Mouse (Mus musculus) lung, postnatal 4 days (tissue): ENCODE data around the gene Creb3l2.

Experiments used
- DNase-seq, 2 experiments: peaks; one replicate each; pipeline ENCODE4 v3.0.0; 2021

Creb3l2 gene

DNA sequence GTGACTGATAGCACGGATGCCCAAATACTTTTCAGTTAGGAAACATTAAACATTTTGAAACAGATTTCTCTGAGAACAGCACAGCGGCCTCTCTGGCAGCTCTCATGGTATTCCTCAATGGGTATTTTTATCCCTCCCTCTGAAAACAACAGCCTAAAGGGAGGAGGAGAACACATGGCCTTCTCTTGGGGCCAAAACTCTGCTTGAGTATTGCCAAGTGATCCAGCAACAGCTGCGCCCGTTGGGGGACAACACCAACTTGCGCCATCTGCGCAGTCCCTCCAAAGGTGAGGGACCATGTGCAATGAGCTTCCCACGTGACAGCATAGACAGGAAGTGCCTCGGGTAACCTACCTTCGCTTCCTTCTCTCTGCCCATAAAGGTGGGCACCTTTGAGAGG is 119.9 kb downstream of the Creb3l2 start:
- no peak for DNase-seq

DNA sequence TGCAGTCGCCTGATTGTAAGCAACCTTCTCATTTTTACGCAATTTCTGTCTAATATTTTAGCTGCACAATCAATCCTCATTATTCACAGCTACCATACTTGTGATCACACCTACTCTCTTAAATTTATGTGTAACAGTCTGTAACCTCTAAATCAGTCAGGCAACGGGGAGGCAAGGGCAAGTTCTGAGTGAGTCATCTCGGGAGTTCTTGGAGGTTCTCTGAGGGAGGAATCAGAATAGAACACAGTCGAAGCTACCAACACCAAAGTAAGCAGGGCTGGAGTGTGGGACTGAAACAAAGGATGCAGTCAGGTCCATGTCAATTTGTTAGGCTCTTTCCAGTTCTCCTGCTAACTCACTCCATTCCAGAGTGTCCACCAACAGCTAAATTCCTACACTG is 124.0 kb downstream of the Creb3l2 start:
- DNase-seq = no peak

DNA sequence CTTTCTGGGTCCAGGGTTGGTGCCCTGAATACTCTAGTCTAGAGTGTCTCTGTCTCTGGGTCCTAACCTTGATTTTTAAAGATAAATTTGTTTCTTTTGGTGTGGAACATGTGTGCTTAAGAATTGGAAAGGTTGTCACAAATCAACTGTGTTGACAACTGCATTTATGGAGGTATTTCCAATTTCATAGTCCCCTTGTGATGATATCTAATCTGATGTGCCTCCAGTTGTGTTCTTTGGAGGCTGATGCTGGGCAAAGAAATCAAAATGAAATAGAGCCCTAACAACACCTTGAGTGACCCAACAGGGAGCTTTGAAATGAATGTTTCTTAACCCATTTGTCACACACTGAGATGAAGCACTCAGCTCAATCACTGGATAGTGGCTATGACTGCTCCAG is 126.5 kb downstream of the Creb3l2 start:
- no peak for DNase-seq

- DNase-seq = no peak
Observed at GRCm38 (mm10) chr6:37310601-37311000, 131.3 kb downstream of the Creb3l2 start.

DNA sequence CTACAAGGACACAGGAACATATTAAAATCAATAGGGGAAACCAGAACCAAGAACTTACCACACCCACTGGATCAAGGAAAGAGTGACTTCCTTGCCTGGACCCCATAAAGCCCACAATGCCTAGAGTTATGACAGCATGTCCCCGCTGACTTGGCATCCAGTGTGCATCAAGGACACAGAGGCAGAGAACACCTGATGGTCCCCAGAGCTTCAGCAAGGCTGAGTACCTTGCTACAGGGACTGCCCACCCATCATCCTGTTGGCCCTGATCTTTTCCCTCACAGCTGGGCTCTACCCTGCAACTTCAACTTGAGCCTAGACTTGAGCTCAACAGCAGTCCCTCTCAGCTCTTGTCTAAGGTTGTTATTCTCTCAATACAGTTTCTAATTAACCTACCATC is 135.3 kb downstream of the Creb3l2 start:
- no peak for DNase-seq

- no peak for DNase-seq
Observed at GRCm38 (mm10) chr6:37300492-37300891, 141.5 kb downstream of the Creb3l2 start.

GRCm38 (mm10) chr6:37299562-37300390 is 142.2 kb downstream of the Creb3l2 start, which contains the start of gene Dgki:
Dgki (minus strand) TSS chr6:37300184.
- peak; percentile 18 to 38 for DNase-seq

- no peak for DNase-seq
Observed at GRCm38 (mm10) chr6:37298982-37299381, 143.0 kb downstream of the Creb3l2 start.

- DNase-seq = no peak
Observed at GRCm38 (mm10) chr6:37297744-37298482, 144.0 kb downstream of the Creb3l2 start.

DNA sequence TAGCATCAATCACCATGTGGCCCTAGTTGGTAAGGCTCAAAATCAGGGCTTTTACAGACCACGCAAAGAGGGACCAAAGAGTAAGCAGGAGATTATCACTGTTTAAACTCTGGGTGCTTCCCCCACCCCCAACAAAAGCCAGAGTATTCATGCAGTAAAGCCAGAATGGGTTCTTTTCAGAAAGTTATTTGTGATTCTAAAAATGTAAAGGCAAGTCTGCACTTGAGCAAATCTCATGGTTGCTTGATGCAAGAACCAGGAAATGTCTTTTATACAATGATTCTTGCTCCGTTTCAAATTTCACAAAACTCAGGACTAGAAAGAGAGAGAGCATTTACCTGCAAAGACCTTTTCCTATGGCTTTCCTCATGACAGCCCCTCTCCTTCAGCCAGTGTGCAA is 149.9 kb downstream of the Creb3l2 start:
- no peak for DNase-seq

DNA sequence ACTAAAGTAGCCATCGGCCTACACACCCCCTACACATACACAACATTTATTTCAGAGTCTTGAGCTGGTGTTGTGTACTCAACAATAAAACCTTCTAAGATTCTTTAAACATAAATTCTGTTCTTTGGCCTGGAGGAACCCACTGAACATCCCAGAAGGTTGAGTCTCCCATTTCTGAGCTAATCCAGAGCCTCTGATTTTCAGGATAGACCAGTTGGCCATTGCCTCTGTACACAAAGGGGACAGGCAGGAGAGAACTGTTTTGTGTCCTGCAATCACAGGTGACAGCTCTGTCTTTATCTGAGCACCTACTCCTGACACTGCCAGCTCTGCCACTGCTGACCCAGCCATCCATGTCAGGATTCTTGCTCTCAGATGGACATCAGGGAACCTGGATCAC is 150.8 kb downstream of the Creb3l2 start:
- DNase-seq = no peak

- no peak for DNase-seq
Observed at GRCm38 (mm10) chr6:37290691-37291090, 151.3 kb downstream of the Creb3l2 start.

- no peak for DNase-seq
Observed at GRCm38 (mm10) chr6:37286134-37286533, 155.8 kb downstream of the Creb3l2 start.

DNA sequence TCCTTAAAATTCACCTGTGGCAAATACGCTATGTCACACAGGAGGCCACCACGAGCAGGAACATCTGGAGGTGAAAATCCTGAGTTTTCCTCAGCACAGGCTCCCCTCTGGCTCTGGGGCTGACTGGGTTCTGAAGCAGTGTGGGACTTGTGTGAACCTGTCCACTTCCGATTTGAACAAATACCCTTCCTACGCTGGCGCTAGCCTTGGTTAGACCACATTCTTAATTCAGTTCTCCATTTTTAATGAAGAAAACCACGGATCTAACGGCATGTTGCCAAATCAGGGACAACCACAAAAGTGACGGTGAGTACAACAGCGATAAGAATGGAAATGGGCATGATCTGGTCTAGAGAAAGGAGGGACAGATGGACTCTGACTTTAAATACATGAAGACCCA is 157.1 kb downstream of the Creb3l2 start:
- DNase-seq = no peak

- no peak for DNase-seq
Observed at GRCm38 (mm10) chr6:37283336-37283735, 158.6 kb downstream of the Creb3l2 start.

DNA sequence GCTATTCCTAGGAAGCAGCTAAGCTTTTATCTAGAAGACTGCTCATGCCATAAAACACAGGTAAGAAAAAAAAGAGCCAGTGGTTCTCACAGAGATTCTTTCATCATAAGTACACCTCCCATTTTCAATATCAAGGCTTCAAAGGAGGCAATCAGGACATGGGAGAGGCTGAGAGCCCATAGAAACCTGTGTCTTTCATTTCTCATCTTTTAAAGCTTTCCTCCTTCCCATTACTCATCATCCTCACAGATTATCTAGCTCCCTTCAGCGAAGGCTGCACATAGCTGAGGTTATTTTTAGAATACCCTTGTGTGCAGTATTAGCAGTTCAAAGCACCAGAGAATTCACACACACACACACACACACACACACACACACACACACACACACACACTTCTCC is 159.3 kb downstream of the Creb3l2 start:
- DNase-seq = no peak
